Mouse (Mus musculus) hindbrain, embryonic 15.5 days (tissue): ENCODE measurements around the gene Dscam. TPM values are rescaled to one million over a fixed set of nuclear protein-coding genes. Genes with fewer than 3 reads are reported as not detected.
A peak's percentile ranks its signal among the peaks of the same experiment; 100 is the strongest.

Source experiments
- ATAC-seq: fragments of 200-750 bp; cut with Nextera tagmentation; 2 replicates; pipeline ENCODE4 v1.8.0; 2017; ENCODE audit warnings: low read depth, moderate number of reproducible peaks, moderate TSS enrichment; ENCODE audit not compliant: low FRiP score
- H3K27ac ChIP-seq: fragments of 300-500 bp; sonication (generic); replicated peaks from 2 replicates; pipeline ENCODE4 v1.5.1; 2015; ENCODE audit warnings: mild to moderate bottlenecking, inconsistent platforms
- H3K27me3 ChIP-seq: fragments of 300-500 bp; sonication (generic); 2 replicates; pipeline ENCODE4 v1.6.1; 2015; ENCODE audit warnings: control low read depth, inconsistent platforms
- H3K36me3 ChIP-seq: fragments of 300-500 bp; sonication (generic); 2 replicates; pipeline ENCODE4 v1.6.1; 2015; ENCODE audit warnings: control low read depth, inconsistent platforms
- H3K4me1 ChIP-seq: fragments of 300-500 bp; sonication (generic); replicated peaks from 2 replicates; pipeline ENCODE4 v1.6.1; 2015; ENCODE audit warnings: control low read depth, inconsistent platforms
- H3K4me2 ChIP-seq: fragments of 300-500 bp; sonication (generic); 2 replicates; pipeline ENCODE4 v1.6.1; 2015; ENCODE audit warnings: moderate library complexity, mild to moderate bottlenecking, inconsistent platforms
- H3K4me3 ChIP-seq: fragments of 300-500 bp; sonication (generic); 2 replicates; pipeline ENCODE4 v1.5.1; 2015; ENCODE audit warnings: mild to moderate bottlenecking, inconsistent platforms
- H3K9ac ChIP-seq: fragments of 300-500 bp; sonication (generic); 2 replicates; pipeline ENCODE4 v1.6.1; 2015; ENCODE audit warnings: inconsistent platforms
- H3K9me3 ChIP-seq: fragments of 300-500 bp; sonication (generic); 2 replicates; pipeline ENCODE4 v1.6.1; 2016; ENCODE audit warnings: control low read depth, inconsistent platforms
- WGBS: fragments of 180-500 bp; shearing (Covaris S2); methylation state at CpG from one replicate; pipeline ENCODE4 v1.1.7; 2015; 5-methylcytosine and 5-hydroxymethylcytosine counted together
- polyA plus RNA-seq: library from polyadenylated mRNA; unstranded; fragments of >200 nt; fragmentation: Nextera tagmentation; extraction: Ambion mirVana; gene quantifications from 2 replicates; pipeline ENCODE4 v1.2.1, GENCODE M21; 2015

Gene Dscam
- polyA plus RNA-seq, 1 experiment from 2014 or later, result 15.1 TPM

DNA sequence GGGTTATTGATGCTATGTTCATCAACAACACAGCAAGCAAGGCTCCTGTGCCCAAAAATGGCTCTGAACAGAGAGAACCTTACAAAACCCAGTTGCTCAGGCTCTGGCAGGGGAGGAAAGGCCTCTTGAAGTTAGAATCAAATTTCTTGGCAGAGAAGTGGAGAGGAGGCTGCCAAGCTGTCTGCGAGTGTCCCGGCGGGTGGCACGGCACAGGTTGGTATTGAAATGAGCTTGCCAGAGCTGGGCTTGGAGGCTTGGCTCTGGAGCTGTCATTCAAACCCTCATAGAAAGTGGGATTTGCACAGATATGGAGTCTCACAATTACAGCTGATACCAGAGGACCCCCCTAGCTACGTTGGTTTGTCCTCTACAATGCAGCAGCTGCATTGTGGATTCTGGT lies 550.1 kb downstream of the Dscam start:
- Histone ChIP-seq H3K9me3 (no peaks in the 10 kb centered on the region), H3K27ac (peak overlapping the region; percentile 39; the same call in 1 of the 2 replicates), H3K36me3 (peaks cover 7% of the 10 kb centered on the region), H3K9ac (no peak overlapping the region), H3K4me1 (peaks cover 25% of the 10 kb centered on the region; the same call in 1 of the 2 replicates), H3K27me3 (no peaks in the 10 kb centered on the region), H3K4me3 (no peak overlapping the region), H3K4me2 (no peak overlapping the region)
- WGBS, result 54% methylated on average over 5 of the region's 5 CpGs
- ATAC-seq, result peak; percentile 57; the same call in 1 of the 2 replicates

GRCm38 (mm10) chr16:96617772-96618171 lies 552.8 kb downstream of the Dscam start:
- Histone ChIP-seq H3K9ac (no peak overlapping the region), H3K36me3 (peaks cover 10% of the 10 kb centered on the region), H3K4me1 (peaks cover 20% of the 10 kb centered on the region; the same call in 1 of the 2 replicates), H3K27me3 (no peaks in the 10 kb centered on the region), H3K4me2 (no peak overlapping the region), H3K27ac (no peak overlapping the region; the same call in 1 of the 2 replicates), H3K4me3 (no peak overlapping the region), H3K9me3 (no peaks in the 10 kb centered on the region)
- 59% methylated on average over 4 of the region's 4 CpGs for whole genome bisulfite sequencing
- no peak for ATAC-seq

DNA sequence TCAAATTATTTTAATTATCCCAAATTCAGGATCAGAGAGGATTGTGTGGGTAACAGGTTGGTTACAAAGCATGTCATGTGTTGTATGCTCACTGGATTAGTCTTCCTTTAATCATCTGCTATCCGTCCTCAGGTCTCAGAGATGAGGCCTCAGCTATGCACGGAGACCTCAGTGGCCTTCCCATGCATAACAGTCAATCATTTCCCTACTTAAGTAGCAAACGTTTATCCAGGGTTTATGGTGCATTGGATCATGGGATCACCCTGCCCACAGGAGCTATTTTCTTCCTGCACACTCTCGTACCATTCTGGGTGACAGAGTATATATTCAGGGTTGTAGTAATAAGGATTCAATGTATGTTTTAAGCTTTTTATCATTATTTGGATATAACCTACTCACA lies 557.3 kb downstream of the Dscam start:
- H3K9me3 ChIP-seq, result no peaks in the 10 kb centered on the region
- H3K4me2 ChIP-seq, result no peak overlapping the region
- no peaks in the 10 kb centered on the region for H3K27me3 ChIP-seq
- peaks cover 21% of the 10 kb centered on the region for H3K36me3 ChIP-seq
- H3K27ac ChIP-seq, result no peak overlapping the region
- H3K4me1 ChIP-seq, result peaks cover 4% of the 10 kb centered on the region; the same call in 1 of the 2 replicates
- no peak overlapping the region for H3K9ac ChIP-seq
- 63% methylated on average over 4 of the region's 4 CpGs for WGBS
- no peak for ATAC-seq
- no peak overlapping the region for H3K4me3 ChIP-seq

DNA sequence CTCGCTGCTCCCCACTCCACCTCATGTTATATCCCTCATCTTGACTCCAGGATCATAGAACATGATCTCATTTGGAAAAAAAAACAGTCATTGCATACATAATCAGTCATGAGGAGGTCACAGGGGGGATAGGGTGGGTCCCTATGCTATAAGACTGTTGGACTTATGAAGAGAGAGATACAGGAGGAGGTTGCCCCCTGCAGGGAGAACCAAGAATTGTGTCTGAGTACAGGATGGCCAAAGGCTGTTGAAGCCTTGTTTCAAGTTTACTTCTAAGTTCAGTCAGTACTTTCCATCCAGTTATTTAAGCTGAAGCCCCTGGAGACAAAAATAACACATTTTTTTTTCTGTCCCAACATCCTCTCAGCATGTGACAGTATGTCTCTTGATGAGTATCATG lies 559.7 kb downstream of the Dscam start:
- WGBS, result 92% methylated on average over 1 of the region's 1 CpGs
- no peak overlapping the region for H3K4me2 ChIP-seq

GRCm38 (mm10) chr16:96602206-96602605 lies 568.3 kb downstream of the Dscam start:
- no peak overlapping the region for H3K27ac ChIP-seq

More for the DNA sequence above, 559.7 kb downstream of the Dscam start:
- no peak for ATAC-seq
- H3K36me3 ChIP-seq, result peaks cover 31% of the 10 kb centered on the region; the same call in 1 of the 2 replicates
- H3K9ac ChIP-seq, result no peak overlapping the region
- H3K27me3 ChIP-seq, result no peaks in the 10 kb centered on the region
- no peak overlapping the region for H3K4me3 ChIP-seq
- H3K27ac ChIP-seq, result no peak overlapping the region
- H3K4me1 ChIP-seq, result no peaks in the 10 kb centered on the region; the same call in 1 of the 2 replicates
- H3K9me3 ChIP-seq, result no peaks in the 10 kb centered on the region

GRCm38 (mm10) chr16:96600791-96601190 lies 569.8 kb downstream of the Dscam start:
- H3K4me1 ChIP-seq, result no peaks in the 10 kb centered on the region
- no peak overlapping the region for H3K9ac ChIP-seq
- no peak overlapping the region for H3K4me3 ChIP-seq
- no peak overlapping the region for H3K4me2 ChIP-seq
- no peaks in the 10 kb centered on the region for H3K9me3 ChIP-seq
- 87% methylated on average over 11 of the region's 11 CpGs for WGBS
- H3K36me3 ChIP-seq, result no peaks in the 10 kb centered on the region
- H3K27ac ChIP-seq, result no peak overlapping the region
- no peak for ATAC-seq
- no peaks in the 10 kb centered on the region for H3K27me3 ChIP-seq

More at GRCm38 (mm10) chr16:96602206-96602605, 568.3 kb downstream of the Dscam start:
- Histone ChIP-seq H3K27me3 (no peaks in the 10 kb centered on the region), H3K4me3 (no peak overlapping the region), H3K4me2 (no peak overlapping the region), H3K4me1 (no peaks in the 10 kb centered on the region), H3K36me3 (0 out of 2 replicates have a peak, but pooled peaks cover 3% of the 10 kb centered on the region), H3K9ac (no peak overlapping the region), H3K9me3 (no peaks in the 10 kb centered on the region)
- WGBS, result 70% methylated on average over 2 of the region's 2 CpGs
- ATAC-seq, result no peak

- no peaks in the 10 kb centered on the region for H3K9me3 ChIP-seq
- H3K27me3 ChIP-seq, result no peaks in the 10 kb centered on the region
- no peaks in the 10 kb centered on the region for H3K36me3 ChIP-seq
- no peaks in the 10 kb centered on the region for H3K4me1 ChIP-seq
- H3K9ac ChIP-seq, result no peak overlapping the region
- H3K4me2 ChIP-seq, result no peak overlapping the region
- H3K27ac ChIP-seq, result no peak overlapping the region
- ATAC-seq, result no peak
- H3K4me3 ChIP-seq, result no peak overlapping the region
- WGBS, result 67% methylated on average over 3 of the region's 3 CpGs
Observed at GRCm38 (mm10) chr16:96599401-96600060, 571.0 kb downstream of the Dscam start.

- no peaks in the 10 kb centered on the region for H3K36me3 ChIP-seq
- H3K9ac ChIP-seq, result no peak overlapping the region
- 91% methylated on average over 5 of the region's 5 CpGs for WGBS
- no peak overlapping the region for H3K27ac ChIP-seq
- H3K4me1 ChIP-seq, result no peaks in the 10 kb centered on the region
- no peak overlapping the region for H3K4me3 ChIP-seq
- ATAC-seq, result no peak
- H3K9me3 ChIP-seq, result no peaks in the 10 kb centered on the region
- H3K4me2 ChIP-seq, result no peak overlapping the region
- no peaks in the 10 kb centered on the region for H3K27me3 ChIP-seq
Observed at GRCm38 (mm10) chr16:96575841-96576240, 594.7 kb downstream of the Dscam start.

DNA sequence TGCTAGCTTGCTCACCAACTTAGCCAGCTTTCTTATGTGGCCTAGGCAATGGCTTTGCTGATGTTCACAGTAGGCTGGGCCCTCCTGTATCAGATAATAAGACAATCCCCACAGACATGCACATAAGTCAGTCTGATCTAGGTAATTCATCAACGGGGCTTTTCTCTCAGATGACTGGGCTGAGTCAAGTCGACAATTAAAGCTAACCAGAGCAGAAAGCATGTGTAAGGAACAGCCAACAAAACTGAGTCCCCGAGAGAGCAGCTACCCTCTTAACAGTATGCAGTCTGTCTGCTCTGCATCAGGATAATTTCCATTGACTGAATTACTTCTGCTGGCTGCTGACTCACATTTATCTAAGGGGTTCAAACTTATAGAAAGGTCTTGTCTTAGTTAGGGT lies 603.1 kb downstream of the Dscam start:
- Histone ChIP-seq H3K36me3 (no peaks in the 10 kb centered on the region), H3K4me1 (peaks cover 8% of the 10 kb centered on the region), H3K27me3 (no peaks in the 10 kb centered on the region), H3K9me3 (no peaks in the 10 kb centered on the region), H3K4me2 (no peak overlapping the region), H3K27ac (no peak overlapping the region), H3K9ac (no peak overlapping the region), H3K4me3 (no peak overlapping the region)
- ATAC-seq, result no peak
- WGBS, result 48% methylated on average over 3 of the region's 3 CpGs

GRCm38 (mm10) chr16:96563350-96564257 lies 606.9 kb downstream of the Dscam start:
- peak; percentile 82 for ATAC-seq
- H3K4me3 ChIP-seq, result no peak overlapping the region
- WGBS, result 25% methylated on average over 8 of the region's 8 CpGs
- H3K36me3 ChIP-seq, result no peaks in the 10 kb centered on the region
- H3K4me1 ChIP-seq, result peaks cover 8% of the 10 kb centered on the region
- no peak overlapping the region for H3K4me2 ChIP-seq
- no peak overlapping the region for H3K9ac ChIP-seq
- no peaks in the 10 kb centered on the region for H3K9me3 ChIP-seq
- H3K27ac ChIP-seq, result peak overlapping the region; percentile 71
- no peaks in the 10 kb centered on the region for H3K27me3 ChIP-seq

GRCm38 (mm10) chr16:96559796-96560195 lies 610.8 kb downstream of the Dscam start:
- no peak for ATAC-seq
- H3K4me2 ChIP-seq, result no peak overlapping the region
- no peaks in the 10 kb centered on the region for H3K27me3 ChIP-seq
- peaks cover 8% of the 10 kb centered on the region for H3K4me1 ChIP-seq
- H3K4me3 ChIP-seq, result no peak overlapping the region
- H3K9me3 ChIP-seq, result no peaks in the 10 kb centered on the region
- no peaks in the 10 kb centered on the region for H3K36me3 ChIP-seq
- no peak overlapping the region for H3K27ac ChIP-seq
- no peak overlapping the region for H3K9ac ChIP-seq

DNA sequence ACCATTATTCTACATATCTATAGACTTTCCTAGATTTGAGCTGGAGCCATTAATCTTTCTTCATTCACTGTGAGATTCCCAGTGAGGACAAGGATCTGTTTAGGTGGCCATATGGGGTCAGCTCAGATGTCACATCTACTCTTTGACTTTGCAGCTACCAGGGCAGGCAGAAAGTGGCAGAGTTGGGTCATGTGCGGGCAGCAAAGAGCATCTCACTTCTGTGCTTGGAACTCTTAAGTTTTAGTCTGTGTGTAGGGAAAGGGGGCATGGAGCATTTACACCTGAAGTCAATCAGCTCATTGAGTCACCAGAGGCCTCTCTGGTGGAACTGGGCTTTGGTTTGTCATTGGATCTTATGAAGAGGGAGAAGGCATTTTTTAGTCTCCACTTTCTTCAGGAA lies 612.2 kb downstream of the Dscam start:
- no peak overlapping the region for H3K4me3 ChIP-seq
- no peak overlapping the region for H3K27ac ChIP-seq
- H3K9ac ChIP-seq, result no peak overlapping the region
- H3K27me3 ChIP-seq, result no peaks in the 10 kb centered on the region
- no peaks in the 10 kb centered on the region for H3K9me3 ChIP-seq
- H3K4me1 ChIP-seq, result no peaks in the 10 kb centered on the region
- no peaks in the 10 kb centered on the region for H3K36me3 ChIP-seq
- H3K4me2 ChIP-seq, result no peak overlapping the region
- no peak for ATAC-seq
- 96% methylated on average over 1 of the region's 1 CpGs for WGBS
